Mouse (Mus musculus) natural killer cell, adult 2 months (primary cell): ENCODE results near the gene Taok2.
"Not testable (repeated sequence)": the region's sequence is repeated elsewhere in the genome, so short reads cannot be mapped to it uniquely, and the experiment has no call there.

Experiments
- DNase-seq, 2 experiments: peaks; one replicate each; pipeline ENCODE4 v3.0.0; 2022; ENCODE audit warnings: low spot score in 2 of 2

The Taok2 gene

DNA sequence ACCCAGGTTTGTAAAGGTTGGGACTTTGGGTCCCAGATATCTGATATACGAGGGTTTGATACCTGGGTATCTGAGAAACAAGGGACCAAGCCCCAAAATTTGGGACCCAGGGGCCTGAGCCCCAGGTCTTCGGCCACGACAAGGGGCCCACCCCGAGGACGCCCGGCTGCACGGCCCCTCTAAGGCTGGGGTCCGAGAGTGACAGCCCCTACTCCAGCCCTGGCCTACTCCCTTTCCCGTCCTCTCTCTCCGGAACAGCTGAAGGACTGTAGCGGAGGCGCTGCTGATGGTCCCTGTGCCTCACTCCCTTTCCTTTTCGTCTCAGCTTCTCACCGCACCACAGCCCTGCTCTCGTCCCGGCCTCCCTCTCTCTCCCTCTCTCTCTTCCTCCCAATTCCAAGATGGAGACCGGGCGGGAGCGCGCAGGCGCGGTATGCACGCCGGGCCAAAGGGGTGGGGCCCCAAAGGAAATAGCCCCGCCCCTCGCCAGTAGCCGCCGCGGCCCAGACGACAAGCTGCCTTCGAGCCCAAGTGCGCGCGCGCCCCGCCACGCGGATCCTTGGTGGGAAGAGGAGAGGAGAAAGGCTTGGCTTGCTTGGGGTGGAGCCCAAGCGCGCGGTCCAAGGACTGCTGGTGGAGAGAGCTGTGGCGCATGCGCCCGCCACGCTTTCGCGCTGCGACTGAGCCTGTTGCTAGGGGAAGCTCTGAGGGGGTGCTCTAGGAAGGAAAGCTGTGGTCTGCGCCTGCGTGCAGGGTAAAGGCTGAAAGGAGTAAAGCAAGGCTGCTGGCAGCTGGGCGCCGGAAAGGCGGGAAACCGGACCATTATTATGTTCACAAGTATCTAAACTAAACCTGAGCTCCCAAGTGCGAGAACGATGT is at the start of gene Taok2:
TSS of gene Taok2 (minus strand) at position 418 of the 879 bp plus-strand sequence.
- peak; percentile 92 for DNase-seq

DNA sequence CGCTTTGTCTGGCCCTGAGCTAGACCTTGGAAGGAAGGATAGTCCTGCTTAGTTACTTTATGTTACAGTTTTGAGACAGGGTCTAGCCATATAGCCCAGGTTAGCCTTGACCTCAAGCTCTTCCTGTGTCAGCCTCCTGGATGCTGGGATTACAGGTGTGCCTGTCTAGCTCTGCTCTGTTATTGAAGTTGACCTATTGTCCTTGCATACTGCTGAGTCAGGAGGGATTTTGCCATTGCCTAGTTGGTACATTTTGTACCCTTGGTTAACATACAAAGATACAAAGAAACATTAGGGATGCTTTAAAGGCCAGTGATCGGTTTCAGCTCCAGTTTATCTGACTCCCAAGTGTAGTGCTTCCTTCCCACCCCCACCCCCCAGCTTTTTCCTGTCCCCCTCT is 48.1 kb upstream of the Taok2 start:
- DNase-seq, result no peak

DNA sequence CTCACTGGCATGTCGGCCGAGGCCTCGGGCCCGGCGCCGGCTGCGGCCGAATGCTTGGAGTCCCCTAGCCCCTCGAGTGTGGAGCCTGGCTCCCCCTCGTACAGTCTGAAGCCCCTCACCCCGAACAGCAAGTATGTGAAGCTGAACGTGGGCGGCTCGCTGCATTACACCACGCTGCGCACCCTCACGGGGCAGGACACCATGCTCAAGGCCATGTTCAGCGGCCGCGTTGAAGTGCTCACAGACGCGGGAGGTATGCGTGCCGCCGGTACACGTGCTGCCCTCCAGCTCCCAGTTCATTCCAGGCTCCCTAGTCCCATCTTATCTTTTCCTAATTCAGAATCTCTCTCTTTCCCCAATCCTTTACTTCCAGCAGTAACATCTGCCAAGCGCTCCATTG is 44.5 kb upstream of the Taok2 start:
- DNase-seq, result peak in 1 of 2 experiments; percentile 22

DNA sequence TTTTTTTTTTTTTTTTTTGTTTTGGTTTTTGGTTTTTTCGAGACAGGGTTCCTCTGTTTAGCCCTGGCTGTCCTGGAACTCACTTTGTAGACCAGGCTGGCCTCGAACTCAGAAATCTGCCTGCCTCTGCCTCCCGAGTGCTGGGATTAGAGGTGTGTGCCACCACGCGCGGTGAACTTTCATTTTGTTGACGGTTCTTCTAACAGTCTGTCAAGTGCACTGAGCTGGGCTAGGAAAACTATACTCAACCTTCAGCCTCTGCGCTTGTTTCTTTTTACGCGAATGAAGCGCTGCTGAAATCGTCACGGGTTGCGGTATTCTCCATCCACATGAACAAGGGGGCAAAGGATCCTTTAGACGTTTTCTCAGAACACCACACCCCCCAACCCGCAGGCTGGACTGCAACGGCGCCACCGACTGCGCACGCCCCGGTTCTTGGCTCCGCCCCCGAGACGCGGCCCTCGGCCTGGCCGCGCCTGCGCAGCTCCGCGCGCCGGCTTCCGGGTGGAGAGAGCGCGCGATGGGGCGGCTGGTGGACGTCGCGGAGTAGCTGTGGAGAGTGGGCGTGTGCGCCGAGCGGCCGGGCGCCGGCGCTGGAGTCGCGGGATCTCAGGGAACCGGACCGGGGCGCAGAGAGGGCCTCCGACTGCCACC is 44.0 kb upstream of the Taok2 start, which contains the start of gene Kctd13:
TSS of gene Kctd13 (plus strand) at position 496 of the 654 bp plus-strand sequence.
- DNase-seq, result peak; percentile 91 to 94

DNA sequence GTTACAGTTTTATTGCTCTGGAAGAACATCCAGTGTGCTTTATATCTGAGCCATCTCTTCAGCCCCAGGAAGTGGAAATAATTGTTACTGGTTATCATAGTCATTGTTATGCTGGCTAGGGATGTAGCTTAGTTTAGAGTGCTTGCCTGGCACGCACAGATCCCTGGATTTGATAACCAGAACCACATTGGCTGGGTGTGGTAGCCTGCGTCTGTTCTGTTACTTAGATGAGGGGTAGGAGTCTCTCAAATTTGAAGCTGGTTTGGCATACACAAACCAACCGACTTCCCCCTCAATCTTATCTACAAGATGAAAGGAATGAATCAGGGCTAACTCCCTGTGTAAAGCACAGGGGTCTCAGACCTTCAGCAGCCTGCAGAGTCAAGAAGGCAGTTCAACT is 41.8 kb upstream of the Taok2 start:
- DNase-seq, result no peak

DNA sequence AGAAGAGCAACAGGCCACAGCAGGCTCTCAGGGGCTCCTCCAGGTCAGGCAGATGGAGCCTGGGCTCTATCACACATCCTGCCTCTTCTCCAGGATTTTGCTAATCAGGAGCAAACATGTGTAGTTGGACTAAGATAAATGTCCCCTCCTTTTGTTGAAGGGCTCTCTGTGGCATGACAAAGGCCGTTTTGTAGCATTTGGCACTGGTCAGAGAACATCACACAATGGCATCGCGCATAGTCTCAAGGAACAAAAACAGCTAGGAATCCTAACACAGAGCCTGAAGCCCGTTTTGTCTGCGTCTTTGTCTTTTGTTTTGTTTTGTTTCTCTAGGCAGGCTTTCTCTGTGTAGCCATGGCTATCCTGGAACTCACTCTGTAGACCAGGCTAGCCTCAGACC is 39.5 kb upstream of the Taok2 start:
- no peak for DNase-seq

DNA sequence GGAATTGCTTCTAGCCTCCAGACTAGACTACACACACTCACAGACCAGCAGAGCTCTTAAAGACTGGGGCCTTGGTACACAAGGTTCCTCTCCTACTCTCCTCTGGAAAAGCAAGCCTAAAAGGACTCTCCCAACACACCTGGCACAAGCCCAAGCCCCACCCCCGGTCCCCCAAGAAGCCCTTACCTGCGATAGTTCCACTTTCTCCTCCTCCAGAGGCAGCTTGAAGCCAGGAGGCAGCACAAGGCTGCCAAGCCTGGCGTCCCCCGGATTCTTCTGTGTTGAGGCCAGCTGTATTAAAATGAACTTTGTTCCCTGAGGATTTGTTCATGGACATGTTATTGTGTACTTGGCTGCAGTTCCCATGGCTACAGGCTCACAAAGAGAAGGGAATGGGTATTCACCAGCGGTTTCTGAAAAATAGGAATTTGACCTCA is 38.1 kb upstream of the Taok2 start, which contains the start of gene Tmem219:
TSS of gene Tmem219 (minus strand) at position 294 of the 437 bp plus-strand sequence.
- no peak for DNase-seq

DNA sequence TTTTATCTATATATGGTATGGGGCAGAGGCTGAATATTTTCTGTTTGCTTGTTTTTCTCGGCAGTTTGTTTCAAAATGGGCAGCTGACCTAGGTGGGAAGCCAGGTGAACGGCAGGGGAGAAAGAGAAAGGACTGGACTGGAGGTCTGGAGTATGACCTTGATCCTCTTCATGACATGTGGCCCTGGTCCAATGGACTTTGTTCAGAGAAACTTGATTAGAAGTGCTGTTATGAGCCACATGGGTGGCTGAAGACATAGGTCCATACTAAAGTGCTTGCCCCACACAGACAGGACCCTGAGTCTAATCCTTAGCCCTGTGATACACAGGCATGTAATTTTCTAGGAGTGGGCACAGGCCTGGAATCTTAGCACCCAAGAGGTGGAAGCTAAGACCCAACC is 37.1 kb upstream of the Taok2 start:
- DNase-seq, result no peak

DNA sequence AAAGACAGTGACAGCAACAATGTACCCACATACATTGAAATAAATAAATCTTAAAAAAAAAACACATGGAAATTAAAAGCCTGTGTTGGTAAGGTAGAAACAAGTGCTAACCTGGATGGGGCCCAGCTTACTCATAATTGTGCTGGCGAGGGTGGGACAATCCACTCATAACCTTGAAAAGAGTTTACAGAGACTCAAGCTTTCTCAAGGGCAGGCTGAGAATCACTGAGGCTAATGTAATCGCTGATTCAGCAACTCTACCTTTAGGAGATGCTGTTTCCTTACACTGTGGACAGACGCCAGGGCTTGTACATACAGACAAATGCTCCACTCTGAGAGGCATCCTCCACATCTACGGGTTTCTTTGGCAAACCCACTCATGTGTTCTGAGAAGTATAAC is 35.5 kb upstream of the Taok2 start:
- no peak for DNase-seq

DNA sequence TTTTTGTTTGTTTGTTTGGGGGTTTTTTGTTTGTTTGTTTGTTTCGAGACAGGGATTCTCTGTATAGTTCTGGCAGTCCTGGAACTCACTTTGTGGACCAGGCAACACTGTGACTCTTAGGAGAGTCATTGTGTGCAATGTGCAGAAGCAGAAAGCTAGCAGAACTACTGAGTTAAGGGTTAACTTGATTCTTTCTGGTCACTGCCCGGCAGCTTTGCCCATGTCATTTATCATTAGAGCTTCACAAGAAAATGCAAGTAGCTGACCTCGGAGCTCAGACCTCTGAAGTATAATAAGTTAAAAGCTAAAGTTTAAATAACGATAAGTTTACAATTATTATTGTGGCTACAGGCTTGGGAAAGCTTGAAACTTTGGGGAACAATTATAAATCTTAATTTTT is 33.9 kb upstream of the Taok2 start:
- not testable (repeated sequence) for DNase-seq

DNA sequence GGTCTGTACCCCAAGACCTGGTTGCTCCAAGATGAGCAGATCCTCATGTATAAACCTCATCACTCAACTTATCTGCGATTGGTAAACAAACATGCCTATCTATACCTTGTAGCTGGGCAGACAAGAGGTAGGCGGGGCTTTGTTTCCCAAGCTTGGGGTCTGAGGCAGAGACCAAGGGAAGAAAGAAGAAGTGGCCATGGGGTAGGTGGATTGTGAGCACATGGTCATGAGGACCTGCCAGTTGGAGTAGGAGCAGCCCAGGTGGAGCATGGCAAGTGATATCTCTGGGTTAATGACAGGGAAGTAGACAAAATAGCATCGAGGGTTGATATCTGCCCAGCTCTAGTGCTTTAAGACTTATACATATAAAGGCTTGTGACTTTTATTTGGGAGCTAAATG is 30.3 kb upstream of the Taok2 start:
- no peak for DNase-seq

DNA sequence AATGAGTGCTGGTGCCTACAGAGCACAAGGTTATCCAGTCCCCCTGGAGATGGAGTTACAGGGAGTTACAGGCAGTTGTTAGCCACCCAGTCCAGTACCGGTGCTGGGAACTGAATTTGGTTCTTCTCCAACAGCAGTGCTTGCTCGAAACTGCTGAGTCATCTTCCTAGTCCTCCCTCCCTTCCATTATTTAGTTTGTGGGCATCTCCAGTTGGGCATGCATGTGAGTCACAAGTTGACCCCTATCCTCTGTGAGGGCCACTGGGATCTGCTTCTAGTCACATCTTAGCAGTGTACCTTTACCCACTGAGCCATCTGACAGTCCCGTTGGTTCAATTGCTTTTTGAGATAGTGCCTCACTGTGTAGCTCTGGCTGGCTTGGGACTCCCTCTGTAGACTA is 21.1 kb upstream of the Taok2 start:
- no peak for DNase-seq

DNA sequence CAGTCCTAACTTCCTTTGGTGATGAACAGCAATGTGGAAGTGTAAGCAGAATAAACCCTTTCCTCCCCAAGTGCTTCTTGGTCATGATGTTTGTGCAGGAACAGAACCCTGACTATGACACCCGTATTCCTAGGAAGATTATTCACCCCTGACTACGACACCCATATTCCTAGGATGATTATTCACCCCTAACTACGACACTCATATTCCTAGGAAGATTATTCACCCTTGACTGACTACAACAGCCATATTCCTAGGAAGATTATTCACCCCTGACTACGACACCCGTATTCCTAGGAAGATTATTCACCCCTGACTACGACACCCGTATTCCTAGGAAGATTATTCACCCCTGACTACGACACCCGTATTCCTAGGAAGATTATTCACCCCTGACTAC is 15.3 kb upstream of the Taok2 start:
- not testable (repeated sequence) for DNase-seq

DNA sequence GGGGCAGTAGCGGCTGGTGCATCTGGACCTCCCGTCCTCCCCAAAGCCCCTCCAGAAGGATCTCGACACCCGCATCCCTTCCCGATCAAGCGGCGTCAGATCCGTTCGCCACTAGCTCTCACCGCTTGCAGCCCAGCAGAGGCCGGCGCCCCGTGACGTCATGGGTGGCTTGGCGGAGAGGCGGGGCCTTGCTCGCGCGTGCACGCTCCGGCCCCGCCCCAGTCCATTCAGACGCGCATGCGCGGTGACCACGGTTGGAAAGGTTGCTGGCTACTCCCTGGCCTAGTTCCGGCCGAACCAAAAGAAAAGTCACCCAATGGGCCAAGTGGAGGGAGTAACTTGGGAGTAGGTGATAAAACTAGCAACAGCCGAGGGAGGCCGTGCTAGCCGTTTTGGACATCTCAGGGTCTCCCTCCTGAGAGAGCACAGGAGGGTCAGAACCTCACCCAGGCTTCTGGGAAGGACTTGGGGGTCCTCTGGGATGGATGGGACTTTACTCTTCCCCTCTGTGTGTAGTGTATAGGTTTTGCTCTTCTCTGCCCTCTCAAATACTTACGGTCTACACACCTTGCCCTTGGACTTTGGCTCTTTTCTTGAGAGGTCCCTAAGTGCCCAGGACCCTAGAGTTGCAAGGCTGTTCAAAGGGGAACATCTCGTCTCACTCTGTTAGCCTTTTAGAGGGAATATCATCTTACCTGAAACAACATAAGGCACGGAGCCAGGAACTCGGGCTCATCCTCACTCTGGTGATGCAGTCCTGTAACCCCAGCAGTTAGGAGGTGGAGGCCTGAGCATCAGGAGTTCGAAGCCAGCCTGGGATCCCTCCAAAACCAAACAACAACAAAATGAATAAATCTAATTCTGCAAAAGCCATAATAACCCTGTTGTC is 13.8 kb upstream of the Taok2 start:
- DNase-seq, result peak; percentile 92

DNA sequence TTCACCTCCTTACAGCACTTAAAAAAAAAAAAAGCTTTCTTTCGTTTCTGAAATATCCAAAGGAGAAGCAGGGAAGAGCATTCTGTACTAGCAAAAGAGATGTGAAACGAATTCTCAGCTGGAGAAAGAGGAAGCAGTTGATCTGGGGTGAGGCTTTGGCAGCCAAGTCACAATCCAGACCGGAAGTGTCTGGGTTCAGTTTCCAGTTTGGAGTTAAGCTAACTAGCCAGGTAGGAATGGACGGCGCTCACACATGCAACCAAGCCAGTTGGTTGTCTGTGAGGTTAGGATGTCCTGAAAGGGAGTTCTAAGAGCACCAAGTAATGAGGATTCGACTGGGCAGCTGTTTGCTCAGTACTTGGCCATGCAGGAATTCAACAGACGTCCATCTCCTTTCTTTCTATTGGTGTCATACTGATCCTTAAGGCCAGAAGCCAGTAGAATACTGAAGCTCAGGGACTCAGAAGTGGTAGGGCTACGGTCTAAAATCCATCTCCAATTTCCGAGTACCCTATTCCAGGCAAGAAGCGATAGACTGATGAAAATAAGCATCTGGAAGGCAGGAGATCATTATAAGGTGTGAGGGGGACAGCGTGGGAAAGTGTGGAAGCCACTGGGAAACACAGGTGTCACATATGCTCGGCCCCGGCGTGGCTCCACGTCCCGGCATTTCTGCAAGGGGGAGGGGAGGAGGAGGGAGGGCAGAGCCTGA is 13.0 kb upstream of the Taok2 start:
- DNase-seq, result peak; percentile 14 to 31

DNA sequence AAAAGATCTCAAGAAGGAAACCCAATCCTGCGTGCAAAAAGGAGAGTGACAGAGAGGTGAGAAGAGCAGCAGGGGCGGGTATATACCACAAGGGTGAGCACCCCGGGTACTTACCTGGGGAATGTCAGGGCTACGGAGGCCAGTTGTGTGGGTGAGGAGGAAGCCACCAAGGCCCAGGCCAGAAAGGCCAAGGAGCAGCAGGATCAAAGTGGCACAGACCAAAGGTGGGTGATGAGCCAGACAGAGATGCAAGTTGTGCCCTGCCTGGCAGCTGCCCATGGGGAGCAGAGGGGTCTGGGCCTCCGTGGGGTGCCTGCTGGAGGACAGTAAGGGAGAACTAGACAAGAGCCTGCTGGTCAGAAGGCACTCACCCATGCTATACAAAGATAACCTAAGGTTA is 12.4 kb upstream of the Taok2 start:
- DNase-seq, result no peak

DNA sequence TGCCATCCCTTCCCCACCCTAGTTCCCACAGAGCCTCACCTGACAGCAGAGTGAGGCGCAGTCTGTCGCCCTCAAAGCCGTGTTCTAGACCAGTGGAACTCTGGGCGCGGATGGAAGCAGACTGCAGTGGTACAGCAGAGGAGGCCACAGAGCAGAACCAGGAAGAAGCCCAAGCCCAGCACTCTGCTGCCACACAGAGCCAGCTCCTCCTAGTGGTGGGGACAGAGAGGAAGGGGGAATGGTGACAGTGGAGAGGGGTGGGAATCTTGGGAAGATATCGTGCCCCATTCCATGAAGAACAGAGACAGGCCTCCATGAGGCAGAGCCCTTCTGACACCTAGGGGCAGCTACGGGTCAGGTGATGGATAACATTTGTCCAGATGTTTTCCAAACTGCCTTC is 4.3 kb upstream of the Taok2 start:
- no peak for DNase-seq

DNA sequence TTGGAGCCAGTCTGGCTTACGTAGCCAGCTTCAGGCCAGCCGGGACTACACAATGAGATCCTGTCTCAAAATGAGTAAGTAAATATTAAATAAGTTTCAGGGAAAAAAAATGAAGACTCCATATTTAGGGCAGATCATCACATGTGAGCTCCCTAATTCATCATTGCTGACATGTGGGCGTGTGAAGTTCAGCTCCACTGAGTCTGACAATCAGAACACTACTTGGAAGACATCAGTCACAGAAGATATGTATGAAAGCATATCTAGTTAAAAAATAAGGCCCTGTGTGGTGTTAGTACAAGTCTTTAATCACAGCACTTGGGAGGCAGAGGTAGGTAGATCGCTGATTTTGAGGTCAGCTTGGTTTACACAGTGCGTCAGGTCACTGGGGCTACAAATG is 2.8 kb upstream of the Taok2 start:
- no peak for DNase-seq

DNA sequence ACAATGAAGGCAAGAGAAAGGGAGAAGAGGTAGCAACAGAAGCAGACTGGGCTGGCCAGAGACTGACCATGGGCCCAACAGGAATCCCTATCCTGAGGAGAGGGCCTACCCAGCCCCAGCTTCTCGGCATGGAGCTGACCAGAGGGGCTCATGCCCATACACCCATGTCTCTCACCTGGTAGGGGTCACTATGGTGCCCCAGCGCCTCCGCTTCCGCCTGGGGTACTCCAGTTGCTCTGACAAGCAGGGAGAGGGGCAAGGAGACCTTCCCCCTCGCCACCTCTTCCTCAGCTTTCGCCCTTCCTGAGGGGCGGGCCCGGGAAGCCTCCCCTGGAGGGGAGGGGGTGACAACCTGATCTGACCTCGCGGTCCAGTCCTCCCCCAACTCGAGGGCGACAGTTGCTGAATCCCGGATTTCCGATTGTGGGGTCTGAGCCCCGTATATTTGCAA is 747 bp downstream of the Taok2 start:
- DNase-seq, result no peak

DNA sequence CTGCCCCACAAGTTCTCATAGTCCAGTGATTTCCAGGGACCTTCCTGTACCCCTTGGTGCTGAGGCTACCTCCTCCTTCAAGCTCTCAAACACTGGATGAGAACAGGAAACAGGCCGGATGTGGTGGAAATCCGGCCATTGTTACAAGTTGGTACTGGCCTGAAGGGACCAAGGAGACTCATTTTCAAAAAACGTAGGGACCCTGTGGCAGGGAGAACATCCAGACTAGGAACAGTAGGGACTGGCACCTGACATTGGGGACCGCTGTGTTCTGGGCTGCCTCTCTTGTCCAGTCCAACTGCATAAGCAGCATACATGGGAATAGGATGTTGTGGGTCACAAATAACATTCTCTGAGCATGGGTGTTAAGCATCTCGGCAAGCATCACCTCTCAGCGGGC is 3.5 kb downstream of the Taok2 start:
- no peak for DNase-seq

DNA sequence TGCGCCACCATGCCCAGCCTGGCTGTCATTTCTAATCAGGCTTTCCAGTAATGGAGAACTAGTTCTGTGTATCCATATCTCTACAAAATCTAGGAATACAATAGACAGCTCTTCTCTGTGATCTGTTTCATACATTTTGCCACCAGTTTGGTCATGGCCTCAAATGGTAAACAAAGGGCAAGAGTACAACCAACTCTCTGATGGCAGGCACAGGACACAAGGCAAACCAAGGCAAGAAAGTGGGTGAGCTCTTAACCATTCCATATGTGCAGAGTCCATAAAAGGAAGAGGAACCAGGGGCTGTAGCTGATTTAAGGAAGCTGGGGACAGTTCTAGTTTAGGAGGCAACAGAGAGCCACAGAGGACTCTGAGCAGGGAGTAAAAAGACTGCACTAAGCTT is 7.3 kb downstream of the Taok2 start:
- no peak for DNase-seq
